Mouse (Mus musculus) embryo, embryonic 11.5 days (tissue): ENCODE measurements around the gene Gjb1.

Source experiments
- DNase-seq: peaks from one replicate; pipeline ENCODE4 v3.0.0-alpha.2; 2012; ENCODE audit warnings: low read depth, low spot score

Gene Gjb1

DNA sequence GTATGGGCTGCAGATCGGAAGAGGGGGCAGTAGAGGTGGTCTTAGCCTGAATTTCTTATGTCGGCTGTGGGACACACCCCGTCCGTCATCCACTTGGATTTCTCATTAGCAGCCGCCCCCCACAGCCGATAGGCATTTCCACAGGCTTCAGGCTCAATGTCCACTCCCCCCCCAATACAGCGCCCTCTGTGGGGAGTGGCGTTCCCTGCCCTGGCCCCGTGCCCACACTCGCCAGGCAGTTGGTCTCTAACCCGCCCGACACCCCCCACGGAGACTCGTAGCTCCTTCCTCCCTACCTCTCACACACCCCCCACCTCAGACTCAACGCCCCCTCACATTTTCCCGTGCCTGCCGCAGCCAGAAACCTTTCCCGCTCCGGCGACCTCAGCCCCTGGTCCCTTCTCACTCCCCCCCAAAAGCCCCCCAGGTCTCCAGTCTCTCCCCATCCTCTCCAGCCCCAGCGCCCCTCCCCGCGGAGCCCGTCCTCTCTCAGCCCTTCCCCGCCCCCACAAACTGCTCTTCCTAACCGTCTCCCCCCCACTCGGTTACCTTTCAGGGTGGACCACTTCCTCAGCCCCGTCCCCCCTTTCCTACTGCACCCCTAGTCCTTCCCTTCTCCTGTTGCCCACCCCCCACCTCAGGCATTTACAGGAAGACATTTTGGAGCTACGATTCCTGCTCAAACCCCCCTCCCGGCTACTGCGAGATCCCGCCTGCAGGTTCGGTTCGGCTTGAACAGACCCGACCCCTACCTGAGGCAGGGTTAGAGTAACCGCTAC, 43.0 kb downstream of the Gjb1 start:
- no peak for DNase-seq

DNA sequence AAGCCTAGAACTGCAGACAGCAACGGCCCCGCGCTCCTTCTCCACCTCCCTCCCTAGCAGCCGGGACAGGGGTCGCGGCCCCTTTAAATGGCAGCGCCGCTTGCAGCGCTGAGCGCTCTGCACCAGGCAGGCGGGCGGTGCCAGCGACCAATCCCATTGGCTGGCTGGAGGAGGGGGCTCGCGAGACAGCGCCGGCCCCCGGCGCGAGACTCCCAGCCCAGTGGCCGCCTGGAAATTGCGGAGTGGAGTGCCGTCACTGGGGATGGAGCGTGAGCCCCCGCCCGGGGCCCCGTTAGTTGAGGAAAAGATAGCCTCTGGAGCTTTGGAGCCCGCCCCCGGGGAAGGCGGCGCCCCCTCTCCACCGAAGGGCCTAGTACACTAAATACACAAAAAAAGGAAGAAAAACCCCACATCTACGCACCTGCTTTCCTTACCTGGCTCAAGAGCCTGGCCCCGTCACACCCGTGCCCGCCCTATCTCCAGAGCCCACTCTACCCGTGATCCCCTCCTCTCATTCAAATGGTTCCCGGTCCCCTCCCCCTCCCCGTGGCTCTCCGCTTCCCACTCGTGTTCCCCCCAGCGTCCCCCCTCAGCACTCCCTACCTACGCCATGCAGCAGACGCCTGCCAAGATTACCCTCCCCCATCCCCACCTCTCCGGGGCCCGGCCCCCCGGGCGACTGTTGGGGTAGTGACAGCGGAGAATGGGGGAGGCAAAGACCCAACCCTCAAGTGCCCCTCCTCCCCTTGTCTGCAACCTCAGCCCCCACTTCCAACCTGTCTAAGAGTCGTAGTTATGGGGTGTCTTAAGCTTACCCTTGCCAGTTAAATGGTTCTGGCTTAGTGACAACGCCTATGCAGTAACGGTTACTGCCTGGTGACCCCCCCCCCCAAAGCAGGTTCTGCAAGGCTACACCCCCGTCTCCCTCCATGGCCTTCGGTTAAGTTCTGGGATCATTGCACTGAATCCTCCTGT, 43.8 kb downstream of the Gjb1 start:
- peak; percentile 72 for DNase-seq

- no peak for DNase-seq
Measured at GRCm38 (mm10) chrX:101420700-101421095, 44.5 kb downstream of the Gjb1 start, which contains the start of gene Zmym3. Gene Zmym3, minus strand, starts transcription at chrX:101420849.

GRCm38 (mm10) chrX:101423462-101423861, 47.3 kb downstream of the Gjb1 start:
- DNase-seq, result no peak

GRCm38 (mm10) chrX:101427774-101428173, 51.6 kb downstream of the Gjb1 start:
- no peak for DNase-seq

DNA sequence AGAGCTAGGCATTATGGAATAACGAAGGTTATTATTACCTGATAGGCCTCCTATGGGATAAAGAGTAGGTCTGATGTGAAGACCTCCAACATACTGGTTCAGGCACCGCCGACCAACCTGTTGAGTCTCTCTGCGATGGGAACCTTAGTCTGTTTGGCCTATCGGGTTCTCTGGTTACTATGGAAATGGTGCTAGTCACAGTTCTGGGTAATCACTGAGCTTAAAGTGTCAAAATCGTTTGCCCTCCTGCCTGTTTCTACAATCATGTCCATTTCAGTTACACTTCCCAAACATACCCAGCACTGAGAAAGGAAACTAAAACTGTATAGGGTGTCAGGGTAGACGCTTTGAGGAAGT, 52.6 kb downstream of the Gjb1 start:
- DNase-seq, result no peak

DNA sequence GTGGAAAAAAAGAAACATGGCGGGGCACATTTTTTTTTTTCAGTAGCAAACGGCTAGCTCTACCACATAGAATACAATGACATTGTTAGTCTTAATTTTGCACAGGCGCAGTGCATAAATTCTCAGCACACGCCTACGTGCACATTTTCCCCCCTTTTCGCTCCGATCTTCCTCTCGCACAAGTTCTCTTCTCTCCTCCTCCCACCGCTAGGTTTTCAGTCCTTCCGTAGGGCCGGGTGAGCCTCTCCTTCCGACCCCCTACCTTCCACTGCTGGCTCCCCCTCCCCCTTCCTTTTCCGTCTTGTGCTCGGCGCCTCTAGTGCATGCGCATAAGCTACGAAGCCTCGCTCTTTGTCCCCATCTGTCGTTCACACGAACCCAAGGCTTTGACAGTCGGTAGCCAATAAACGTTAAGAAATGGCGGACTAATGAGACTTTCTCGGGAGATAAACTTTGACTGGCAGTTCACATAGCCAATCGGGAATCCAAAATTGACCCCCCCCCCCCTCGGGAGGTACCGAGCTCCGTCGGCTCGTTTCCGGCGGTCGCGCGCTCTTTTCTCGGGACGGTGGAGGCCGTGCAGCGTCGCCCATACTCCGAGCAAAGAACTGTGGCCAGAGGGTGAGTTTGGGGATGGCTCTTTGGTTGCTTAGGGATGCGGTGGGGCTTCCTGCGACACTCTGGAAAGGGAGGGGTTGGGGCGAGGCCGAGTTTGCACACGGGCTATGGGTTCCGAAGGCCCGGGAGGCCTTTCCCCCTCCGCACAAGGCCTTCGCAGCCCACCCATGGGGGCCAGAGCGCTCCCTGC, 53.2 kb downstream of the Gjb1 start, which contains the start of gene Nono:
Nono (plus strand) TSS at position 177 of the 808 bp plus-strand sequence.
- DNase-seq, result peak; percentile 88

- DNase-seq, result no peak
Measured at GRCm38 (mm10) chrX:101429976-101430375, 53.8 kb downstream of the Gjb1 start.
